Mouse (Mus musculus): ENCODE measurements at regions not wholly inside any gene's neighbourhood (a gene's known extent, or its start where the extent isn't known, plus 50 kb on each side); places are given as distances from the start of the nearest gene placed in this dataset.
"Not testable (repeated sequence)": the region's sequence is repeated elsewhere in the genome, so short reads cannot be mapped to it uniquely, and the experiment has no call there.

GRCm38 (mm10) chr2:3864872-3865271 is 152.6 kb upstream of the Frmd4a start:
- TF ChIP-seq CTCF (IDR thresholded peaks at IDR 0.05; ENCODE audit: borderline replicate concordance, control insufficient read depth, extremely low read depth, insufficient read depth, low read length, poor library complexity) (no peak), POLR2A (IDR thresholded peaks at IDR 0.05; ENCODE audit: control insufficient read depth, extremely low read depth, insufficient read depth, low read length, poor library complexity) (no peak)

DNA sequence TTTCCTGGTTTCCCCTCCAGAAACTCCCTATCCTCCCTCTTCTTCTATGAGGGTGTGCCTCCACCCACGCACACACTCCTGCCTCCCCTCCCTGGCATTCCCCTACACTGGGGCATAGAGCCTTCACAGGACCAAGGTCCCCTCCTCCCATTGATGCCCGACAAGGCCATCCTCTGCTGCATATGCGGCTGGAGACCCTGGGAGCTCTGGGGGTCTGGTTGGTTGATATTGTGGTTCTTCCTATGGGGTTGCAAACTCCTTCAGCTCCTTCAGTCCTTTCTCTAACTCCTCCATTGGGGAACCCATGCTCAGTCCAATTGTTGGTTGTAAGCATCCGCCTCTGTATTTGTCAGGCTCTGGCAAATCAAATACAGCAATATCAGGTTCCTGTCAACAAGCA is 150.8 kb upstream of the Frmd4a start:
- H3K4me3 ChIP-seq (ENCODE audit: control insufficient read depth, insufficient read depth, low read length); H3K27me3 ChIP-seq (ENCODE audit: control insufficient read depth, insufficient read depth, low read length); DNase-seq; H3K36me3 ChIP-seq (ENCODE audit: control insufficient read depth, insufficient read depth, low read length); H3K4me1 ChIP-seq (replicated peaks; ENCODE audit: control insufficient read depth, insufficient read depth, low read length); H3K27ac ChIP-seq (ENCODE audit: control insufficient read depth, insufficient read depth, low read length): not testable (repeated sequence)
- WGBS = 94% methylated on average over 4 of the region's 4 CpGs

More at GRCm38 (mm10) chr2:3864872-3865271, 152.6 kb upstream of the Frmd4a start:
- no peak for DNase-seq
- Histone ChIP-seq H3K27ac (ENCODE audit: control insufficient read depth, insufficient read depth, low read length) (no peak overlapping the region), H3K4me1 (replicated peaks; ENCODE audit: control insufficient read depth, insufficient read depth, low read length) (no peaks in the 10 kb centered on the region), H3K4me3 (ENCODE audit: control insufficient read depth, insufficient read depth, low read length) (no peak overlapping the region), H3K36me3 (ENCODE audit: control insufficient read depth, insufficient read depth, low read length) (no peaks in the 10 kb centered on the region), H3K27me3 (ENCODE audit: control insufficient read depth, insufficient read depth, low read length) (no peaks in the 10 kb centered on the region)
- WGBS = 92% methylated on average over 10 of the region's 10 CpGs

DNA sequence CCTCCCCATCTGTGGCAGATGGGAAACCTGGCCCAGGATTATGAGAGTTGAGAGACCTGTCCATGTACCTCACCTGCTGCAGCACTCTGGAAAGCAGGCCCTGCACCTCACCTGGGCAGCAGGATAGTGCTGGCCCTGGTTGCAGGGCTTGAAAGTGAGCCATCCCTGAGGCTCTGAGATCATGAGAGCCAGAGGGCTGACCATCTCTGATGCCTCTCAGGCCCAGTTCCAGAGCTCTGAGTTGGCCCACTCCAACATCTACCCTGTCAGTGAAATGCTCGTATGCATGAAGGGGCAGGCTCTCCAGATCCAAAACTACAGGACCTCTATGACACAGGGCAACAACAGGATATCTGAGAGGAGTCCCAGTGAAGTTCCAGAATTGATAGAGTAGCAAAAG is 147.8 kb upstream of the Frmd4a start:
- 94% methylated on average over 1 of the region's 1 CpGs for WGBS
- no peak for DNase-seq
- Histone ChIP-seq H3K36me3 (ENCODE audit: control insufficient read depth, insufficient read depth, low read length) (no peaks in the 10 kb centered on the region), H3K27me3 (ENCODE audit: control insufficient read depth, insufficient read depth, low read length) (no peaks in the 10 kb centered on the region), H3K4me3 (ENCODE audit: control insufficient read depth, insufficient read depth, low read length) (no peak overlapping the region), H3K4me1 (replicated peaks; ENCODE audit: control insufficient read depth, insufficient read depth, low read length) (no peaks in the 10 kb centered on the region), H3K27ac (ENCODE audit: control insufficient read depth, insufficient read depth, low read length) (no peak overlapping the region)
- TF ChIP-seq POLR2A (IDR thresholded peaks at IDR 0.05; ENCODE audit: control insufficient read depth, extremely low read depth, insufficient read depth, low read length, poor library complexity) (no peak), CTCF (IDR thresholded peaks at IDR 0.05; ENCODE audit: borderline replicate concordance, control insufficient read depth, extremely low read depth, insufficient read depth, low read length, poor library complexity) (no peak)

- WGBS = 90% methylated on average over 3 of the region's 3 CpGs
- no peaks in the 10 kb centered on the region for H3K4me1 ChIP-seq (replicated peaks; ENCODE audit: control insufficient read depth, insufficient read depth, low read length)
- H3K27ac ChIP-seq (ENCODE audit: control insufficient read depth, insufficient read depth, low read length) = no peak overlapping the region
- H3K36me3 ChIP-seq (ENCODE audit: control insufficient read depth, insufficient read depth, low read length) = no peaks in the 10 kb centered on the region
- H3K4me3 ChIP-seq (ENCODE audit: control insufficient read depth, insufficient read depth, low read length) = no peak overlapping the region
- TF ChIP-seq CTCF (IDR thresholded peaks at IDR 0.05; ENCODE audit: borderline replicate concordance, control insufficient read depth, extremely low read depth, insufficient read depth, low read length, poor library complexity) (no peak), POLR2A (IDR thresholded peaks at IDR 0.05; ENCODE audit: control insufficient read depth, extremely low read depth, insufficient read depth, low read length, poor library complexity) (no peak)
- H3K27me3 ChIP-seq (ENCODE audit: control insufficient read depth, insufficient read depth, low read length) = no peaks in the 10 kb centered on the region
- DNase-seq = no peak
These were observed 145.8 kb upstream of the Frmd4a start for GRCm38 (mm10) chr2:3871748-3872147.

DNA sequence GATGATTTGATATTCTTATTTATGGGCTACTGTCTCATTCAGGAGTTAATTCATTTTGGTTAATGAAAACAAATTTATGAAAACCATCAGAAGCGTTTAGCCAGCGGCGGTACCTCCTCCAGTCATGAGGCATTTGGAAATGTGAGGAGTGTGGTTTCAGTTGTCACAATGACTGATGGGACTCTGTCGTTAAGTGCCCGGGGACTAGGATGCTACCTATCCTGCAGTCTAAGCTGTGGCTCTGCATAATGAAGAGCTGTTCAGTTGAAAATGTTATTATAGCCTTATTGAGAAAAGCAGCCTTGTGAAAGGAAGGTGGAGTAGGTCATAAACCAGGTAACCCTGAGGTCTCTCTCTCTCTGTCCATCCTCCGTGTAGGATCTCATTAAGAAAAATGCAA is 130.5 kb upstream of the Frmd4a start:
- H3K4me3 ChIP-seq (ENCODE audit: control insufficient read depth, insufficient read depth, low read length) = no peak overlapping the region
- DNase-seq = no peak
- H3K4me1 ChIP-seq (replicated peaks; ENCODE audit: control insufficient read depth, insufficient read depth, low read length) = no peaks in the 10 kb centered on the region
- H3K27me3 ChIP-seq (ENCODE audit: control insufficient read depth, insufficient read depth, low read length) = no peaks in the 10 kb centered on the region
- no peak overlapping the region for H3K27ac ChIP-seq (ENCODE audit: control insufficient read depth, insufficient read depth, low read length)
- H3K36me3 ChIP-seq (ENCODE audit: control insufficient read depth, insufficient read depth, low read length) = no peaks in the 10 kb centered on the region
- TF ChIP-seq CTCF (IDR thresholded peaks at IDR 0.05; ENCODE audit: borderline replicate concordance, control insufficient read depth, extremely low read depth, insufficient read depth, low read length, poor library complexity) (no peak), POLR2A (IDR thresholded peaks at IDR 0.05; ENCODE audit: control insufficient read depth, extremely low read depth, insufficient read depth, low read length, poor library complexity) (no peak)
- WGBS = 46% methylated on average over 6 of the region's 6 CpGs

DNA sequence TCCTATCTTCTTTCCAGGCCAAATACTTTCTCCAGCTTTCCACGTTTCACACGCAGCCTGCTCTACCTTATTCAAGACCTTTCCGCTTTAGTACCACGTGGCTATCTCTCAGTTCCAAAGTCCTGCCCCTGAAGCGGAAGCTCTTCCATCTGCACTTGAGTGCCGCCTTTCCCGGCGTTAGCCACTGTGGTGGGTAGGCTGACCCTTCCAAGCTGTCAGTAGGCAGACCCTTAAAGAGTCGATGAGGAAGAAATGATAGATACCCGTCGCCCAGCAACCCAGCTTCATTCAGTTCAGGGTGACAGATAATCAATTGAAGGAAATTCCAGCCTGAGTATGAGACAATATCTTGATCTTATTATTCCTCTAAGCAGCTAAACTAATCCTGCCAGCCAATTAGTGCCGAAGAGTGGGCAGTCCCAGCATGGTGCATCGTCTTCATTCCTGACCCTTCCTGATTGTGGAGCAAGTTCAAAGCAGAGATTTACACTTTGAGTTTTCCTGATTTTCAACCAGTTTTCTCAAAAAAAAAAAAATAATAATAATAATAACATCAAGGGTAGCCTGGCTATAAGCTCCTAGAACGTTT is 129.6 kb upstream of the Frmd4a start:
- H3K27me3 ChIP-seq (ENCODE audit: control insufficient read depth, insufficient read depth, low read length) = no peaks in the 10 kb centered on the region
- 92% methylated on average over 14 of the region's 14 CpGs for WGBS
- no peaks in the 10 kb centered on the region for H3K4me1 ChIP-seq (replicated peaks; ENCODE audit: control insufficient read depth, insufficient read depth, low read length)
- H3K27ac ChIP-seq (ENCODE audit: control insufficient read depth, insufficient read depth, low read length) = no peak overlapping the region
- H3K4me3 ChIP-seq (ENCODE audit: control insufficient read depth, insufficient read depth, low read length) = no peak overlapping the region
- no peaks in the 10 kb centered on the region for H3K36me3 ChIP-seq (ENCODE audit: control insufficient read depth, insufficient read depth, low read length)
- DNase-seq = no peak
- TF ChIP-seq POLR2A (IDR thresholded peaks at IDR 0.05; ENCODE audit: control insufficient read depth, extremely low read depth, insufficient read depth, low read length, poor library complexity) (no peak), CTCF (IDR thresholded peaks at IDR 0.05; ENCODE audit: borderline replicate concordance, control insufficient read depth, extremely low read depth, insufficient read depth, low read length, poor library complexity) (no peak)

DNA sequence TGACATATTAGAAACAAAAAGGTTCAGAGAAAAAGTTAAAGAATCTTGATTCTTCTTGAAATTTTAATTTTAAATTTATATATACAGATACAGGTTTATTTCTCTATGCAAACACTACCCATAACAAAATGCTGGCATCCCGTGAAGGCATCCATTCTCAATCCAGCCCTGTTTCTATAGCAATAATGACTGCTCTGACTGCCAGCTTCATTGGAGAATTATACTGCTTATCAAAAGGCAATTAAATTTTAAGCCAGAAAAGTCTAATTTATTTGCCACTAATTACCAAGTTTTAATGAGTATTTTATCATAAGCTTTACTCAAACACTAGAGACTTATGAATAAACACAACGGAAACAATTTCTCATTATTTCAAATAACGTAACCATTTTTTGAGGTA is 128.1 kb upstream of the Frmd4a start:
- 95% methylated on average over 3 of the region's 3 CpGs for WGBS
- TF ChIP-seq POLR2A (IDR thresholded peaks at IDR 0.05; ENCODE audit: control insufficient read depth, extremely low read depth, insufficient read depth, low read length, poor library complexity) = no peak
- TF ChIP-seq CTCF (IDR thresholded peaks at IDR 0.05; ENCODE audit: borderline replicate concordance, control insufficient read depth, extremely low read depth, insufficient read depth, low read length, poor library complexity) = no peak
- no peaks in the 10 kb centered on the region for H3K27me3 ChIP-seq (ENCODE audit: control insufficient read depth, insufficient read depth, low read length)
- no peak overlapping the region for H3K27ac ChIP-seq (ENCODE audit: control insufficient read depth, insufficient read depth, low read length)
- H3K4me1 ChIP-seq (replicated peaks; ENCODE audit: control insufficient read depth, insufficient read depth, low read length) = no peaks in the 10 kb centered on the region
- H3K4me3 ChIP-seq (ENCODE audit: control insufficient read depth, insufficient read depth, low read length) = no peak overlapping the region
- DNase-seq = no peak
- no peaks in the 10 kb centered on the region for H3K36me3 ChIP-seq (ENCODE audit: control insufficient read depth, insufficient read depth, low read length)

All from thymus, adult 2 months (tissue).